Mouse (Mus musculus) cerebellum, adult 2 months (tissue): Measurements from ENCODE around the gene Gm49661.

ENCODE experiments used
- CTCF ChIP-seq: fragments of 200-500 bp; IDR thresholded peaks from 2 replicates; pipeline ENCODE4 v1.5.1; 2011; ENCODE audit warnings: low read depth, mild to moderate bottlenecking, control low read depth, low read length, moderate library complexity, borderline replicate concordance; ENCODE audit not compliant: insufficient read depth
- POLR2A ChIP-seq: fragments of 200-500 bp; IDR thresholded peaks from 2 replicates; pipeline ENCODE4 v1.6.1; 2011; ENCODE audit warnings: low read length, control low read depth, borderline replicate concordance; ENCODE audit not compliant: insufficient read depth

GRCm38 (mm10) chr8:84927513-84927912, 41.7 kb downstream of the Gm49661 start:
- TF ChIP-seq CTCF (no peak), POLR2A (no peak)
